Mouse (Mus musculus) lung, embryonic 16.5 days (tissue): Measurements from ENCODE around the gene Gm19345. TPM values are rescaled to one million over a fixed set of nuclear protein-coding genes. Genes with fewer than 3 reads are reported as not detected.
A peak's percentile ranks its signal among the peaks of the same experiment; 100 is the strongest.

ENCODE experiments used
- ATAC-seq: fragments of 200-750 bp; cut with Nextera tagmentation; 2 replicates; pipeline ENCODE4 v1.8.0; 2017; ENCODE audit warnings: low read depth, mild to moderate bottlenecking, moderate library complexity
- H3K27ac ChIP-seq: fragments of 300-500 bp; sonication (generic); 2 replicates; pipeline ENCODE4 v1.5.1; 2014; ENCODE audit warnings: mild to moderate bottlenecking, control low read depth, low read length
- H3K27me3 ChIP-seq: fragments of 300-500 bp; sonication (generic); 2 replicates; pipeline ENCODE4 v1.6.1; 2014; ENCODE audit warnings: low read depth, low read length, mixed read lengths; ENCODE audit not compliant: control insufficient read depth, insufficient read depth
- H3K36me3 ChIP-seq: fragments of 300-500 bp; sonication (generic); 2 replicates; pipeline ENCODE4 v1.6.1; 2014; ENCODE audit warnings: low read length; ENCODE audit not compliant: control insufficient read depth, insufficient read depth
- H3K4me1 ChIP-seq: fragments of 300-500 bp; sonication (generic); replicated peaks from 2 replicates; pipeline ENCODE4 v1.6.1; 2014; ENCODE audit warnings: low read length, mixed read lengths; ENCODE audit not compliant: control insufficient read depth, insufficient read depth
- H3K4me2 ChIP-seq: fragments of 300-500 bp; sonication (generic); 2 replicates; pipeline ENCODE4 v1.6.1; 2014; ENCODE audit warnings: low read depth, low read length, control low read depth
- H3K4me3 ChIP-seq: fragments of 300-500 bp; sonication (generic); 2 replicates; pipeline ENCODE4 v1.5.1; 2014; ENCODE audit warnings: mild to moderate bottlenecking, low read length, control low read depth
- H3K9ac ChIP-seq: fragments of 300-500 bp; sonication (generic); 2 replicates; pipeline ENCODE4 v1.6.1; 2014; ENCODE audit warnings: low read length, control low read depth
- H3K9me3 ChIP-seq: fragments of 300-500 bp; sonication (generic); 2 replicates; pipeline ENCODE4 v1.6.1; 2016; ENCODE audit warnings: low read length; ENCODE audit not compliant: control insufficient read depth
- WGBS: fragments of 180-500 bp; shearing (Covaris S2); extraction: QIAGEN DNeasy Blood & Tissue Kit; methylation state at CpG from one replicate; pipeline ENCODE4 v1.1.7; 2014; 5-methylcytosine and 5-hydroxymethylcytosine counted together
- polyA plus RNA-seq: library from polyadenylated mRNA; unstranded; fragments of >200 nt; fragmentation: Nextera tagmentation; extraction: Ambion mirVana; gene quantifications from 2 replicates; pipeline ENCODE4 v1.2.1, GENCODE M21; 2015

The Gm19345 gene
- polyA plus RNA-seq, result 0.15 TPM in 1 of 2 replicates, not detected in the other

DNA sequence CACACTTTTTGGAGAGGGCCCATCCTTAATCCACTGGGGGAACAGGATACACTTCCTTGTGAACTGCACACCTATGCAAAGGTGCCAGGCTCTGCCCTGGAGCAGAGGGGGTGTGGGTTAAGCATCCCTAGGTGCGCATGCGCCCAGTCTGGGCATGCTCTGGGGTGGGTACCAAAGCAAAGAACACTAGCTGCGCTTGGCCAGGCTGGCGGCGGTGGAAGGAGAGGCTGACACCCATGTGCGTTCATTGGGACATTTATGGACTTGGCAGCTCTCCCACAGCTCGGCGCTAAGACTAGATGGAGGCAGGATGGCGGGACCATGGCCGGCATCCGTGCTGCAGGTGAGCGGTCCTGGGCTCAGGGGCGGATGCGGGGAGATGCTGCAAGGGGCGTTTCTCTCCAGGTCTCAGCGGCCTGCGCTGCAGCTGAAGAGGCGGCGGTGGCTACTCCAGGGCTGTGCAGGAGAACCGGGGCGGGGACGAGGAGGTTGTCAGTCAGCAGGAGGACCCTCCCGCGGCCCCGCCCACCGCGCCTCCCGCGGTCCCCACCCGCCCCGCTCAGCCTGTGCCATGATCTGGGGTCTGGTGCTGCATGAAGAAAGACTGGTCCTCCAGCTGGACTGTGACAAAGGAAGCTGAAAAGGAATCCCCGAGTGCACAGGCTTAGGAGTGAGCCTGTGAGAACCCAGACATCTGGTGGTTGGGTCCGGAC, at the start of gene Gm19345:
Gene Gm19345 (plus strand): TSS at position 146 of the 713 bp plus-strand sequence.
- H3K4me1 ChIP-seq, result peaks cover 5% of the 10 kb centered on the region
- WGBS, result 4% methylated on average over 33 of the region's 33 CpGs
- H3K9me3 ChIP-seq, result no peaks in the 10 kb centered on the region
- no peak within 1 kb of the TSS for H3K27ac ChIP-seq
- ATAC-seq, result peak; percentile 76
- H3K4me3 ChIP-seq, result peak within 1 kb of the TSS; percentile 12; the same call in 1 of the 2 replicates
- 0 out of 2 replicates have a peak within 1 kb of the TSS, but pooled peaks have one; percentile 5 for H3K9ac ChIP-seq
- no peaks in the 10 kb centered on the region for H3K36me3 ChIP-seq
- H3K4me2 ChIP-seq, result peak within 1 kb of the TSS; percentile 29
- H3K27me3 ChIP-seq, result peaks cover 5% of the 10 kb centered on the region; the same call in 1 of the 2 replicates

DNA sequence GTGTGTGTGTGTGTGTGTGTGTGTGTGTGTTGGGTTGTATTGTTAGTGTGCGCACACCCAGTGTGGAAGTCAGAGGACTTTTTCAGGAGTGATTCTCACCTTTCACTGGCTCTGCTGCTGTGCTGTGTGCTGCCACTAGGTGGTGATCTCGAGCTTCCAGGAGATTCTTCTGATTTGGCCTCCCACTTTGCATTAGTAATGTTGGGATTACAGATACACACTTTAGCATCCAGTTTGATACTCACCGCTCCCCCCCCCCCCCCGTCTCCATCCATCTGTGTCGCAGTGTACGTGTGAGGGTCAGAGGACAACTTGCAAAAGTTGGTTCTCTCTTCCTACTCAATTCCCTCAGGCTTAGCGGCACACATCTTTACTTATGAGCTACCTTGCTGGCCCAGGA, 48.8 kb upstream of the Gm19345 start:
- ATAC-seq, result no peak
- Histone ChIP-seq H3K36me3 (no peaks in the 10 kb centered on the region), H3K9me3 (no peaks in the 10 kb centered on the region), H3K4me2 (no peak overlapping the region), H3K4me1 (no peaks in the 10 kb centered on the region), H3K27me3 (no peaks in the 10 kb centered on the region), H3K27ac (no peak overlapping the region), H3K9ac (no peak overlapping the region), H3K4me3 (no peak overlapping the region)
- 21% methylated on average over 7 of the region's 7 CpGs for WGBS

DNA sequence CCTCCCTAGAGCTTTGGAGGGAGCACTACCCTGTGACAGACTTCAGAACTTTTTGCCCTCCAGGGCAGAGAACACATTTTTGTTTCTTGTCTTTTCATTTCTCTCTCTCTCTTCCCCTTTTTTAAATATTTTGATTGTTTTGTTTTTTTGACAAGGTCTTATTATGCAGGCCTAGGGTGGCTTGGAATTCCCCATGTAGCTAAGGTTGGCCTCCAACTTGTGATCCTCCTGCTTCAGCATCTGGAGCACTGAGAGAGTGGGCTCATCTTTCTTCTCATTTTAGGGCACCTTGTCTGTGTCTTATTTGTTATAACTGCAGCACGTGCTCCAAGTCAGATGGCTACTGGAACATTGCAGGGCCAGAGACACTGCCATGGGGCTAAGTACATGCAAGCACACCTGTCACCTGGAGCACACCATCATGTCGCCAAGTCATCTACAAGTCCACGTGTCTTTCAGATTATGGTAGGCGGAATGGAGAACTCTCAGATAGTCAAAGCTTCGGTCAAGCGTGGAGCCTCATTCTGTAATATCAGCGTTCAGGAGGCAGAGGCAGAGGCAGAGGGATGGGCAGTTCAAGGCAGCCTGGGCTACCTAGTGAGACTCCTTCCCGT, 45.3 kb upstream of the Gm19345 start:
- H3K4me2 ChIP-seq, result no peak overlapping the region
- H3K9me3 ChIP-seq, result no peaks in the 10 kb centered on the region
- H3K36me3 ChIP-seq, result no peaks in the 10 kb centered on the region
- H3K27ac ChIP-seq, result no peak overlapping the region
- peaks cover 2% of the 10 kb centered on the region; the same call in 1 of the 2 replicates for H3K4me1 ChIP-seq
- peaks cover 7% of the 10 kb centered on the region; the same call in 1 of the 2 replicates for H3K27me3 ChIP-seq
- WGBS, result 78% methylated on average over 8 of the region's 8 CpGs
- ATAC-seq, result no peak
- no peak overlapping the region for H3K9ac ChIP-seq
- H3K4me3 ChIP-seq, result no peak overlapping the region

DNA sequence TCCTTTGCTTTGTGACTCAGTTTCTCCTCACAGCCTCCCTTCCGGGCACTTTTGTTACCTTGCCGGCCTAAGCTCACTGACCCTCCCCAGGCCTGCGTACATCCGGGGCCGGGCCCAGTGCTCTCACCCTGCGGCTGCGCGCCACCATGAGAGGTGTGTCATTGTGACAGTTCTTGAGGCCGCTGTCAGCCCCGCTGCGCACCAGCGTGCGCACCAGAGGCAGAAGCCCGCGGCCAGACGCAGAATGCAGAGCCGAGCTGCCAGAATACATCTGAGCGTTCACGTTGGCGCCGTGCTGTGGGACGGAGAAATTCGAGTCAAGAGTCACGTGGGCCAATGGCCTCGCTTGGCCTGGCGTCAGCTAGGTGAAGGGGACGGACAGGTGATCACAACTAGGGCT, 42.4 kb upstream of the Gm19345 start:
- H3K27me3 ChIP-seq, result peaks cover 10% of the 10 kb centered on the region; the same call in 1 of the 2 replicates
- no peaks in the 10 kb centered on the region for H3K36me3 ChIP-seq
- H3K4me3 ChIP-seq, result peak overlapping the region; percentile 17
- peak overlapping the region; percentile 50 for H3K9ac ChIP-seq
- peak overlapping the region; percentile 44 for H3K4me2 ChIP-seq
- peak; percentile 55 for ATAC-seq
- WGBS, result 10% methylated on average over 27 of the region's 27 CpGs
- H3K4me1 ChIP-seq, result peaks cover 2% of the 10 kb centered on the region; the same call in 1 of the 2 replicates
- no peak overlapping the region for H3K27ac ChIP-seq
- no peaks in the 10 kb centered on the region for H3K9me3 ChIP-seq

DNA sequence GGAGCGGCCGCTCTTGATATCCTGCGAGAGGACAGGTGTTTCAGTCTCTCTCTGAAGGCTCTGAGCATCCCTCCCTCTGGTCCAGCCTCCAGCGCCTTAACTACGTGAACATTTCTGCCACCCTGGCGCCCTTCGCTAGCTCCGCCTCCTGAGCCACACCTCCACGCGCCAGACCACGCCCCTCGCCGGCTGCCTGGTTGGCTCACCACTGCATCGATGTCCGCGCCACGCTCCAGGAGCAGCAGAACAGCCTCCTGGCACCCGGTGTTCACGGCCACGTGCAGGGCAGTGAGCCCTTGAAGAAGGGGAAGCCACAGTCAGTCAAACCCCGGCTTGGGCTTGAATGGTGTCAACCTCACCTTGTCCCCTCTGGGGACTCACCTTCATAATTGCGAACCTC, 40.7 kb upstream of the Gm19345 start:
- Histone ChIP-seq H3K4me2 (peak overlapping the region; percentile 29), H3K9ac (no peak overlapping the region), H3K27ac (no peak overlapping the region), H3K4me1 (peaks cover 2% of the 10 kb centered on the region), H3K36me3 (no peaks in the 10 kb centered on the region), H3K9me3 (no peaks in the 10 kb centered on the region), H3K4me3 (no peak overlapping the region), H3K27me3 (peaks cover 10% of the 10 kb centered on the region; the same call in 1 of the 2 replicates)
- 7% methylated on average over 22 of the region's 22 CpGs for WGBS
- ATAC-seq, result peak; percentile 21; the same call in 1 of the 2 replicates

DNA sequence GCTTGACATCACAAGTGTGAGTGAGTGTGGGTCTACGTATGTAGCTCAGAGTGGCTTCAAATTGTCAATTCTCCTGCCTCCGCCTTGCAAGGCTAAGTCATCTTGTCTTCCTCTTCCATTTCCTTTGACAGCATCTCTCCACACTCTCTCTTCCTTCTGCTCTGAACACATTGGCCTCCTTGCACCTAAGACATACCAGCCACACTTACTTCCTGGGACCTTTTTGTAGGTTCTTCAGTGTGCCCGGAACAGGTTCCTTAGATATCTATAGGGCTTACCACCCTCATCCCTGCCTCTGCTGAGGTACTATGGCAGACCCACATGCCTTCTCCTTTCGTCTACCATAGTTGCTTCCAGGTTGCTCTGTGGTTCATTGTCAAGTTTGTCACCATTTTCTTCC, 38.6 kb upstream of the Gm19345 start:
- Histone ChIP-seq H3K4me3 (no peak overlapping the region), H3K9ac (no peak overlapping the region), H3K9me3 (no peaks in the 10 kb centered on the region), H3K27me3 (peaks cover 10% of the 10 kb centered on the region; the same call in 1 of the 2 replicates), H3K27ac (no peak overlapping the region), H3K4me2 (no peak overlapping the region), H3K36me3 (no peaks in the 10 kb centered on the region), H3K4me1 (peaks cover 20% of the 10 kb centered on the region)
- ATAC-seq, result no peak
- WGBS, result 80% methylated on average over 4 of the region's 4 CpGs

DNA sequence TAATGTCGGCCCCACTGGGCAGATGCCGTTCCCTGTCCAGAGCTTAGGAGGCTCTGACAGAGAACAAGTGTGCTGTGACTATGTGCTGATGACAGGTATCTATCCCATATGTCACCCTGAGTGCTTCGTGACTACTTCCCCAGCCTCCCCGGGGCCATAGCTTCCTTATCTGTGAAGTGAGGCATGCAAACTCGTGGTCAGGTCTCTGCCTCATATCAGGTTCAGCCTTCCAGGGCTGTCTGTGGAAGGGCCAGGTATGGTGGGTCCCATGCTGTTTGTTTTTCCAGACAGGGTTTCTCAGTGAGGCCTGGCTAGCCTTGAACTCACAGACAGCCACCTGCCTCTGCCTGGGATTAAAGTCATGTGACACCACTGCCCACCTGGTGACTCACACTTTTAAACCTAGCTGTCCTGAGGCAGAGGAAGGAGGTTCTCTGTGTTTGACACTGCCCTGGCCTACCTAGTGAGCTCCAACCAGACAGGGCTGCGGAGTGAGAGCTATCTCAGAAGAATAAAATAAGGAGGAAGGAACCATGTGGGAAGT, 38.2 kb upstream of the Gm19345 start:
- Histone ChIP-seq H3K36me3 (no peaks in the 10 kb centered on the region), H3K9ac (no peak overlapping the region), H3K4me1 (peaks cover 24% of the 10 kb centered on the region), H3K4me3 (no peak overlapping the region), H3K27me3 (peaks cover 10% of the 10 kb centered on the region; the same call in 1 of the 2 replicates), H3K9me3 (no peaks in the 10 kb centered on the region), H3K4me2 (no peak overlapping the region), H3K27ac (no peak overlapping the region)
- 71% methylated on average over 6 of the region's 6 CpGs for WGBS
- no peak for ATAC-seq

DNA sequence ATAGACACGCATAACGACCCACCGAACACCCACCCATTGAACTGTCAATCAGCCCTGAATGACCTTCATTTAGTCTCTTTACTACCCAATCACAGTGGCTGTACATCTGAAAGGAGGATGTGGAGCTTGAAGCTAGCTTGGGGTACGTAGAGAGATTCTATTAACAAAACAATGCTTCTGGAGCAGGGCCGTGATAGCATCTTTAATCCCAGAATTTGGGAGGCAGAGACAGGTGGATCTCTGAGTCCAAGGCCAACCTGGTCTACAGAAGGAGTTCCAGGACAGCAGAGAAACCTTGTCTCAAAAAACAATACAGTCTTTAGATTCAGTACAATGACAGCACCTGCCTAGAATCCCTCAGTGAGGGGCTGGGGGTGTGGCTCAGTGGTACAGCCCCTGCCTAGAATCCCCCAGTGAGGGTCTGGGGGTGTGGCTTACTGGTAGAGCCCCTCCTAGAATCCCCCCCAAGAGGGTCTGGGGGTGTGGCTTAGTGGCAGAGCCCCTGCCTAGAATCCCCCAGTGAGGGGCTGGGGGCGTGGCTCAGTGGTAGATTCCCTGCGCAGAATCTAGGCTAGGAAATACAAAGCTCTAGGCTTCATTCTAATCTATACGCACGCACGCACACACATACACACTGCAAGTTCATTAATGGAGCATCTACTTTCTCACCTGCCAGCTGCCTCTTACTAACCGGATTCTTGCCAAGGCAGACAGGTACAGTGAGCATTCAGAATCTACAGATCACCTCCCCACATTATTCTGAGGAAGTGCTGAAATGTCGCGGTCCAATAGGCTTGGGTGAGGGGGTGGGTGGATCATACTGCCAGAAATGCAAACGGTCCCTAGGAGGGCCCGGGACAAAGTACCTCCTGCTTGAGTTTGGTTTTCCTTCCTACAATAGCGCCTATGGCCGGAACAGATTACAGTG, 36.2 kb upstream of the Gm19345 start:
- peaks cover 24% of the 10 kb centered on the region for H3K4me1 ChIP-seq
- ATAC-seq, result peak; percentile 36

More for the DNA sequence above, 36.2 kb upstream of the Gm19345 start:
- no peaks in the 10 kb centered on the region for H3K36me3 ChIP-seq
- peak overlapping the region; percentile 64 for H3K9ac ChIP-seq
- H3K4me2 ChIP-seq, result peak overlapping the region; percentile 68
- WGBS, result 28% methylated on average over 17 of the region's 17 CpGs
- H3K27ac ChIP-seq, result peak overlapping the region; percentile 77
- peak overlapping the region; percentile 52 for H3K4me3 ChIP-seq
- peaks cover 7% of the 10 kb centered on the region; the same call in 1 of the 2 replicates for H3K27me3 ChIP-seq
- H3K9me3 ChIP-seq, result no peaks in the 10 kb centered on the region
